Mouse (Mus musculus): ENCODE results near the gene Trpc7. TPM values are rescaled to one million over a fixed set of nuclear protein-coding genes. Genes with fewer than 3 reads are reported as not detected.

The Trpc7 gene
- 0.10 and 0.12 TPM in 2 replicates for polyA plus RNA-seq (2016; fragmentation: Nextera tagmentation; extraction: Ambion mirVana)

GRCm38 (mm10) chr13:56895893-56896292 is at the start of gene Trpc7:
Trpc7 (minus strand) TSS chr13:56895993.
- Histone ChIP-seq H3K4me1 (no peaks in the 10 kb centered on the region), H3K27me3 (no peaks in the 10 kb centered on the region), H3K4me2 (replicated peaks) (no peak within 1 kb of the TSS), H3K4me3 (no peak within 1 kb of the TSS), H3K36me3 (no peaks in the 10 kb centered on the region), H3K9me3 (no peaks in the 10 kb centered on the region), H3K27ac (no peak within 1 kb of the TSS), H3K9ac (no peak within 1 kb of the TSS)
- no peak for ATAC-seq (ENCODE audit: insufficient number of reproducible peaks, insufficient read depth, low FRiP score, low TSS enrichment)
- WGBS: 67% methylated on average over 3 of the region's 3 CpGs

- Histone ChIP-seq H3K4me2 (replicated peaks) (no peak overlapping the region), H3K4me1 (no peaks in the 10 kb centered on the region), H3K4me3 (no peak overlapping the region), H3K9ac (no peak overlapping the region), H3K36me3 (no peaks in the 10 kb centered on the region), H3K27me3 (no peaks in the 10 kb centered on the region), H3K9me3 (no peaks in the 10 kb centered on the region; the same call in 1 of the 2 replicates), H3K27ac (no peak overlapping the region)
- no peak for ATAC-seq (ENCODE audit: insufficient number of reproducible peaks, insufficient read depth, low FRiP score, low TSS enrichment)
- WGBS: 85% methylated on average over 11 of the region's 11 CpGs
Observed at GRCm38 (mm10) chr13:56939261-56939660, 43.5 kb upstream of the Trpc7 start.

GRCm38 (mm10) chr13:56933832-56934510 is 38.2 kb upstream of the Trpc7 start:
- Histone ChIP-seq H3K36me3 (no peaks in the 10 kb centered on the region), H3K9ac (no peak overlapping the region), H3K27me3 (no peaks in the 10 kb centered on the region), H3K27ac (no peak overlapping the region), H3K4me1 (no peaks in the 10 kb centered on the region), H3K9me3 (no peaks in the 10 kb centered on the region), H3K4me3 (no peak overlapping the region), H3K4me2 (replicated peaks) (no peak overlapping the region)
- 60% methylated on average over 11 of the region's 11 CpGs for WGBS
- no peak for ATAC-seq (ENCODE audit: insufficient number of reproducible peaks, insufficient read depth, low FRiP score, low TSS enrichment)

GRCm38 (mm10) chr13:56930421-56930820 is 34.6 kb upstream of the Trpc7 start:
- Histone ChIP-seq H3K4me3 (no peak overlapping the region), H3K4me1 (no peaks in the 10 kb centered on the region), H3K9ac (no peak overlapping the region), H3K9me3 (no peaks in the 10 kb centered on the region), H3K27me3 (no peaks in the 10 kb centered on the region), H3K27ac (no peak overlapping the region), H3K4me2 (replicated peaks) (no peak overlapping the region), H3K36me3 (no peaks in the 10 kb centered on the region)
- 85% methylated on average over 2 of the region's 2 CpGs for WGBS
- ATAC-seq (ENCODE audit: insufficient number of reproducible peaks, insufficient read depth, low FRiP score, low TSS enrichment): no peak

- no peak overlapping the region for H3K9ac ChIP-seq
- no peak overlapping the region for H3K27ac ChIP-seq
- H3K4me1 ChIP-seq: no peaks in the 10 kb centered on the region
- no peak overlapping the region for H3K4me3 ChIP-seq
- ATAC-seq (ENCODE audit: insufficient number of reproducible peaks, insufficient read depth, low FRiP score, low TSS enrichment): no peak
- no peak overlapping the region for H3K4me2 ChIP-seq (replicated peaks)
- WGBS: 88% methylated on average over 2 of the region's 2 CpGs
- H3K27me3 ChIP-seq: no peaks in the 10 kb centered on the region
- no peaks in the 10 kb centered on the region for H3K9me3 ChIP-seq
- no peaks in the 10 kb centered on the region for H3K36me3 ChIP-seq
Observed at GRCm38 (mm10) chr13:56922976-56923375, 27.2 kb upstream of the Trpc7 start.

GRCm38 (mm10) chr13:56921251-56921650 is 25.5 kb upstream of the Trpc7 start:
- no peaks in the 10 kb centered on the region for H3K4me1 ChIP-seq
- H3K27ac ChIP-seq: no peak overlapping the region
- H3K9me3 ChIP-seq: no peaks in the 10 kb centered on the region
- H3K9ac ChIP-seq: no peak overlapping the region
- WGBS: 67% methylated on average over 3 of the region's 3 CpGs
- no peak overlapping the region for H3K4me3 ChIP-seq
- no peaks in the 10 kb centered on the region for H3K36me3 ChIP-seq
- H3K27me3 ChIP-seq: no peaks in the 10 kb centered on the region
- no peak for ATAC-seq (ENCODE audit: insufficient number of reproducible peaks, insufficient read depth, low FRiP score, low TSS enrichment)
- no peak overlapping the region for H3K4me2 ChIP-seq (replicated peaks)

DNA sequence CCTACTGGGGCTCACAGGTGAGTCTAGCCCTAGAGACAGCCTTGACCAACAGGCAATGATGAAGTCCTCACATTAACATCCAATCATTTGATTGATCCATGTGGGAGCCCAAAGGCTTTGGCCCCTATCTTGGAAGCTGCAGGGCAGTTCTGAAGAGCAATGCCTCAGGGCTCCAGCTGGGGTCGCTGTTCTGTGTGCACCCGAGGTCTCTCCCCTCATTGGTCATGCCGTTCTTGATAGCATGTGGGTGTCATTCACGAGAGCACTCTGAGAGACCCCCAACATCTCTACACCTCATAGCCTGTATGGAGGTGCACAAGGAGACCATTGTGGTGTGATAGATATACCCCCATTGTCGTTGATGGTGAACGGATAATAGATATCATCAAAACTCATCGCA is 18.9 kb upstream of the Trpc7 start:
- Histone ChIP-seq H3K9me3 (no peaks in the 10 kb centered on the region), H3K9ac (no peak overlapping the region), H3K4me1 (no peaks in the 10 kb centered on the region), H3K27me3 (no peaks in the 10 kb centered on the region), H3K4me2 (replicated peaks) (no peak overlapping the region), H3K4me3 (no peak overlapping the region), H3K27ac (no peak overlapping the region), H3K36me3 (no peaks in the 10 kb centered on the region)
- no peak for ATAC-seq (ENCODE audit: insufficient number of reproducible peaks, insufficient read depth, low FRiP score, low TSS enrichment)
- WGBS: 77% methylated on average over 7 of the region's 7 CpGs

DNA sequence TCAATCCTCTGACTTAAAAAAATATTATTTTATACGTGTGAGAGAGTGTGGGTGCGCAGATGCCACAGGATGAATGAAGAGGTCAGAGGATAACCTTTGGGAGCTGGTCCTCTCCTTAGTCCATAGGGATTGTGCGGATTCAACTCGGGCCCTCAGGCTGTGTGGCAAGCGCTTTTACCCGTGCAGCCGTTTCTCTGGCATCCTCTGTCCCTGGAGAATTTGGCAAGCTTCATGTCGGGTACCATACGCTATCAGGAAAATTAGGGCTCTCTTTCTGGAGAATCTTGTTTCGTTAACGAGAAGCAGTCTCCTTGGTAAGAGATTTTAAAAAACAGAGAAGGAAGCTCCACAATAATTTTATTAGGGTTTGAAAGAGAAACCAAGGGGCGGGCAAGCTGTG is 15.3 kb upstream of the Trpc7 start:
- Histone ChIP-seq H3K27ac (no peak overlapping the region), H3K36me3 (no peaks in the 10 kb centered on the region), H3K4me3 (no peak overlapping the region), H3K27me3 (no peaks in the 10 kb centered on the region), H3K9me3 (no peaks in the 10 kb centered on the region), H3K4me1 (no peaks in the 10 kb centered on the region; the same call in 1 of the 2 replicates), H3K4me2 (replicated peaks) (no peak overlapping the region), H3K9ac (no peak overlapping the region)
- ATAC-seq (ENCODE audit: insufficient number of reproducible peaks, insufficient read depth, low FRiP score, low TSS enrichment): no peak
- 57% methylated on average over 12 of the region's 12 CpGs for WGBS

GRCm38 (mm10) chr13:56895386-56895785 is 407 bp downstream of the Trpc7 start:
- Histone ChIP-seq H3K4me1 (no peaks in the 10 kb centered on the region), H3K27ac (no peak overlapping the region), H3K9me3 (no peaks in the 10 kb centered on the region), H3K36me3 (no peaks in the 10 kb centered on the region), H3K4me2 (replicated peaks) (no peak overlapping the region), H3K9ac (no peak overlapping the region), H3K4me3 (no peak overlapping the region), H3K27me3 (no peaks in the 10 kb centered on the region)
- 2% methylated on average over 17 of the region's 17 CpGs for WGBS
- no peak for ATAC-seq (ENCODE audit: insufficient number of reproducible peaks, insufficient read depth, low FRiP score, low TSS enrichment)

DNA sequence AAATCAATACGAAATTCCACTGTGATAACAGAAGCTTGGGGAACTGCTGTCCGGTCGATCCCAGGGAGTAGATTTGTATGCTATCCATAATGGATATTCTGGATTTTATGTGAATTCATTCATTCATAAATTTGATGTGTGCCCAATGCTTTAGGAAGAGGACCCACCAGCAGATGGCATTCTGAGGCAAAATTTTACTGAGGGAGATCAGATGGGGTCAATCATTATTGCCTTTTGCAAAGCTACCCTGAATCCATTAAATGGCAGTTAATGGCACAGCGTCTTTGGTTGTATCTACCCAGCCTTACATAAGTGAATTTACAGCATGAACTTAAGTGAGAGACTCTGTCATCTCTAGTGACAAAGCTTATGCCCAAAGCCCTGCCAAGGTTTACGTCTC is 1.2 kb downstream of the Trpc7 start:
- no peak overlapping the region for H3K4me3 ChIP-seq
- 76% methylated on average over 5 of the region's 5 CpGs for WGBS
- no peak overlapping the region for H3K9ac ChIP-seq
- no peaks in the 10 kb centered on the region for H3K4me1 ChIP-seq
- ATAC-seq (ENCODE audit: insufficient number of reproducible peaks, insufficient read depth, low FRiP score, low TSS enrichment): no peak
- no peaks in the 10 kb centered on the region for H3K36me3 ChIP-seq
- H3K9me3 ChIP-seq: no peaks in the 10 kb centered on the region
- H3K4me2 ChIP-seq (replicated peaks): no peak overlapping the region
- no peak overlapping the region for H3K27ac ChIP-seq
- H3K27me3 ChIP-seq: no peaks in the 10 kb centered on the region

- ATAC-seq (ENCODE audit: insufficient number of reproducible peaks, insufficient read depth, low FRiP score, low TSS enrichment): no peak
- no peaks in the 10 kb centered on the region for H3K36me3 ChIP-seq
- H3K9ac ChIP-seq: no peak overlapping the region
- no peak overlapping the region for H3K4me3 ChIP-seq
- H3K9me3 ChIP-seq: no peaks in the 10 kb centered on the region
- 0 out of 2 replicates have a peak, but pooled peaks cover 3% of the 10 kb centered on the region for H3K27me3 ChIP-seq
- WGBS: 36% methylated on average over 7 of the region's 7 CpGs
- H3K27ac ChIP-seq: no peak overlapping the region
- no peaks in the 10 kb centered on the region for H3K4me1 ChIP-seq
- no peak overlapping the region for H3K4me2 ChIP-seq (replicated peaks)
Observed at GRCm38 (mm10) chr13:56889888-56890287, 5.9 kb downstream of the Trpc7 start.

DNA sequence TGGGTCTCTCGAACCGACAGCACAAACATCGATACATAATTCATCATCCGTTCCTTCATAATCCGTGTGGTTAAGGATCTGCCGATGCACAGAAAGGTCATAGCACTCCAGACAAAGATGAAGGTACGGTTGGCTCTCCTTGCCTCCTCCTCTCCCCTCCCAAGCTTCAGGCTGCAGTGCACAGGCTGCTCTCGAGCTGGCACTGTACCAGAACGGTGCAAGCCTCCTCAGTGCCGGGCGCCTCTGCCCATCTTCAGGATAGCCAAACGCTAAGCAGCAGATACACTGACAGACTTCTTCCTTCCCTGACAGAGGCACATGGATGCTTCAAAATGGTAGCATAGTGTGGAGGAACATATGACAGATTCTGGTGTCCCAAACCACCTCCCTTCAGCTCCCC is 12.9 kb downstream of the Trpc7 start:
- Histone ChIP-seq H3K4me3 (no peak overlapping the region), H3K4me1 (no peaks in the 10 kb centered on the region), H3K36me3 (no peaks in the 10 kb centered on the region), H3K27ac (no peak overlapping the region), H3K4me2 (replicated peaks) (no peak overlapping the region), H3K9ac (no peak overlapping the region), H3K9me3 (no peaks in the 10 kb centered on the region), H3K27me3 (0 out of 2 replicates have a peak, but pooled peaks cover 3% of the 10 kb centered on the region)
- WGBS: 89% methylated on average over 12 of the region's 12 CpGs
- no peak for ATAC-seq (ENCODE audit: insufficient number of reproducible peaks, insufficient read depth, low FRiP score, low TSS enrichment)
